Mouse (Mus musculus): ENCODE measurements around the gene Wtap.
"Not testable (repeated sequence)": the region's sequence is repeated elsewhere in the genome, so short reads cannot be mapped to it uniquely, and the experiment has no call there.

The Wtap gene

GRCm38 (mm10) chr17:12994069-12994468 lies at the start of gene Wtap:
Gene Wtap (minus strand): TSS chr17:12994169.
- DNase-seq = no peak

- DNase-seq = not testable (repeated sequence)
These were observed 42.7 kb upstream of the Wtap start for GRCm38 (mm10) chr17:13036627-13037192.

- DNase-seq = no peak
These were observed 19.3 kb upstream of the Wtap start for GRCm38 (mm10) chr17:13013316-13013715.

GRCm38 (mm10) chr17:13009887-13010286 lies 15.9 kb upstream of the Wtap start:
- DNase-seq = no peak

- DNase-seq = peak in 1 of 2 experiments; percentile 18
These were observed 14.6 kb upstream of the Wtap start for GRCm38 (mm10) chr17:13008528-13008927.

GRCm38 (mm10) chr17:13007730-13008425 lies 13.9 kb upstream of the Wtap start:
- peak; percentile 98 to 100 for DNase-seq

- no peak for DNase-seq
These were observed 13.0 kb upstream of the Wtap start for GRCm38 (mm10) chr17:13006984-13007383.

GRCm38 (mm10) chr17:13006546-13006945 lies 12.6 kb upstream of the Wtap start, which contains the start of gene Sod2:
Gene Sod2 (plus strand): TSS chr17:13006846.
- DNase-seq = not testable (repeated sequence)

- DNase-seq = not testable (repeated sequence)
These were observed 10.5 kb upstream of the Wtap start for GRCm38 (mm10) chr17:13004436-13004835.

- not testable (repeated sequence) for DNase-seq
These were observed 8.3 kb upstream of the Wtap start for GRCm38 (mm10) chr17:13002243-13002642.

GRCm38 (mm10) chr17:12999069-12999468 lies 5.1 kb upstream of the Wtap start:
- no peak for DNase-seq

GRCm38 (mm10) chr17:12997890-12998289 lies 3.9 kb upstream of the Wtap start:
- no peak for DNase-seq

GRCm38 (mm10) chr17:12996345-12996744 lies 2.4 kb upstream of the Wtap start:
- peak; percentile 23 to 62 for DNase-seq

- DNase-seq = peak; percentile 91 to 92
These were observed 1.4 kb downstream of the Wtap start for GRCm38 (mm10) chr17:12992470-12992991.

- DNase-seq = peak; percentile 85 to 91
These were observed 2.2 kb downstream of the Wtap start for GRCm38 (mm10) chr17:12991635-12992358.

- DNase-seq = peak; percentile 35 to 51
These were observed 2.8 kb downstream of the Wtap start for GRCm38 (mm10) chr17:12991194-12991634.

GRCm38 (mm10) chr17:12990567-12991145 lies 3.3 kb downstream of the Wtap start:
- DNase-seq = no peak

GRCm38 (mm10) chr17:12988096-12988495 lies 5.9 kb downstream of the Wtap start:
- peak in 1 of 2 experiments; percentile 19 for DNase-seq

- no peak for DNase-seq
These were observed 10.0 kb downstream of the Wtap start for GRCm38 (mm10) chr17:12983988-12984387.

GRCm38 (mm10) chr17:12978546-12978945 lies 15.4 kb downstream of the Wtap start:
- no peak for DNase-seq

- DNase-seq = no peak
These were observed 20.1 kb downstream of the Wtap start for GRCm38 (mm10) chr17:12973851-12974250.

GRCm38 (mm10) chr17:12967173-12967572 lies 26.8 kb downstream of the Wtap start:
- DNase-seq = no peak

GRCm38 (mm10) chr17:12963476-12963875 lies 30.5 kb downstream of the Wtap start:
- DNase-seq = no peak
